Mouse (Mus musculus): ENCODE data around the gene Tmem50b. TPM values are rescaled to one million over a fixed set of nuclear protein-coding genes. Genes with fewer than 3 reads are reported as not detected.

Gene Tmem50b
- polyA plus RNA-seq, 1 experiment, result 91.1 TPM

GRCm38 (mm10) chr16:91596779-91597671, 575 bp downstream of the Tmem50b start:
- peak overlapping the region; percentile 11; the same call in 1 of the 2 replicates for H3K27ac ChIP-seq (ENCODE audit: insufficient read depth, low read length)
- TF ChIP-seq POLR2A (IDR thresholded peaks at IDR 0.05; ENCODE audit: extremely low read depth, insufficient read depth, low read length) (peak; percentile 37; the same call in 1 of the 2 replicates), CTCF (IDR thresholded peaks at IDR 0.05; ENCODE audit: extremely low read depth, insufficient read depth, low read length) (no peak)
- no peaks in the 10 kb centered on the region; the same call in 1 of the 2 replicates for H3K4me1 ChIP-seq (ENCODE audit: control insufficient read depth, insufficient read depth, low read length)
- peak overlapping the region; percentile 96 for H3K4me3 ChIP-seq (ENCODE audit: insufficient read depth, low read length)

GRCm38 (mm10) chr16:91596397-91596778, 1.2 kb downstream of the Tmem50b start:
- Histone ChIP-seq H3K27ac (ENCODE audit: insufficient read depth, low read length) (no peak overlapping the region), H3K4me3 (ENCODE audit: insufficient read depth, low read length) (peak overlapping the region; percentile 96), H3K4me1 (ENCODE audit: control insufficient read depth, insufficient read depth, low read length) (no peaks in the 10 kb centered on the region; the same call in 1 of the 2 replicates)
- no peak for TF ChIP-seq CTCF (IDR thresholded peaks at IDR 0.05; ENCODE audit: extremely low read depth, insufficient read depth, low read length)
- TF ChIP-seq POLR2A (IDR thresholded peaks at IDR 0.05; ENCODE audit: extremely low read depth, insufficient read depth, low read length), result no peak

GRCm38 (mm10) chr16:91595076-91595475, 2.5 kb downstream of the Tmem50b start:
- Histone ChIP-seq H3K4me1 (ENCODE audit: control insufficient read depth, insufficient read depth, low read length) (no peaks in the 10 kb centered on the region; the same call in 1 of the 2 replicates), H3K4me3 (ENCODE audit: insufficient read depth, low read length) (no peak overlapping the region), H3K27ac (ENCODE audit: insufficient read depth, low read length) (no peak overlapping the region)
- TF ChIP-seq POLR2A (IDR thresholded peaks at IDR 0.05; ENCODE audit: extremely low read depth, insufficient read depth, low read length) (no peak), CTCF (IDR thresholded peaks at IDR 0.05; ENCODE audit: extremely low read depth, insufficient read depth, low read length) (no peak)

GRCm38 (mm10) chr16:91593262-91593661, 4.3 kb downstream of the Tmem50b start:
- TF ChIP-seq CTCF (IDR thresholded peaks at IDR 0.05; ENCODE audit: extremely low read depth, insufficient read depth, low read length), result no peak
- H3K4me1 ChIP-seq (ENCODE audit: control insufficient read depth, insufficient read depth, low read length), result no peaks in the 10 kb centered on the region; the same call in 1 of the 2 replicates
- no peak overlapping the region for H3K27ac ChIP-seq (ENCODE audit: insufficient read depth, low read length)
- no peak overlapping the region for H3K4me3 ChIP-seq (ENCODE audit: insufficient read depth, low read length)

GRCm38 (mm10) chr16:91592162-91592561, 5.4 kb downstream of the Tmem50b start:
- H3K4me1 ChIP-seq (ENCODE audit: control insufficient read depth, insufficient read depth, low read length), result no peaks in the 10 kb centered on the region; the same call in 1 of the 2 replicates
- no peak overlapping the region for H3K4me3 ChIP-seq (ENCODE audit: insufficient read depth, low read length)
- no peak for TF ChIP-seq CTCF (IDR thresholded peaks at IDR 0.05; ENCODE audit: extremely low read depth, insufficient read depth, low read length)
- no peak for TF ChIP-seq POLR2A (IDR thresholded peaks at IDR 0.05; ENCODE audit: extremely low read depth, insufficient read depth, low read length)
- H3K27ac ChIP-seq (ENCODE audit: insufficient read depth, low read length), result no peak overlapping the region

GRCm38 (mm10) chr16:91588703-91589102, 8.9 kb downstream of the Tmem50b start:
- Histone ChIP-seq H3K4me3 (ENCODE audit: insufficient read depth, low read length) (no peak overlapping the region), H3K4me1 (ENCODE audit: control insufficient read depth, insufficient read depth, low read length) (no peaks in the 10 kb centered on the region), H3K27ac (ENCODE audit: insufficient read depth, low read length) (no peak overlapping the region)
- no peak for TF ChIP-seq CTCF (IDR thresholded peaks at IDR 0.05; ENCODE audit: extremely low read depth, insufficient read depth, low read length)

GRCm38 (mm10) chr16:91587730-91588453, 9.7 kb downstream of the Tmem50b start:
- no peak overlapping the region for H3K4me3 ChIP-seq (ENCODE audit: insufficient read depth, low read length)
- H3K27ac ChIP-seq (ENCODE audit: insufficient read depth, low read length), result no peak overlapping the region
- H3K4me1 ChIP-seq (ENCODE audit: control insufficient read depth, insufficient read depth, low read length), result no peaks in the 10 kb centered on the region
- no peak for TF ChIP-seq CTCF (IDR thresholded peaks at IDR 0.05; ENCODE audit: extremely low read depth, insufficient read depth, low read length)

- TF ChIP-seq CTCF (IDR thresholded peaks at IDR 0.05; ENCODE audit: extremely low read depth, insufficient read depth, low read length), result no peak
- TF ChIP-seq POLR2A (IDR thresholded peaks at IDR 0.05; ENCODE audit: extremely low read depth, insufficient read depth, low read length), result no peak
- Histone ChIP-seq H3K4me1 (ENCODE audit: control insufficient read depth, insufficient read depth, low read length) (no peaks in the 10 kb centered on the region), H3K27ac (ENCODE audit: insufficient read depth, low read length) (no peak overlapping the region), H3K4me3 (ENCODE audit: insufficient read depth, low read length) (no peak overlapping the region)
These were observed 11.4 kb downstream of the Tmem50b start for GRCm38 (mm10) chr16:91586244-91586643.

- TF ChIP-seq CTCF (IDR thresholded peaks at IDR 0.05; ENCODE audit: extremely low read depth, insufficient read depth, low read length) (no peak), POLR2A (IDR thresholded peaks at IDR 0.05; ENCODE audit: extremely low read depth, insufficient read depth, low read length) (no peak)
- Histone ChIP-seq H3K27ac (ENCODE audit: insufficient read depth, low read length) (no peak overlapping the region), H3K4me1 (ENCODE audit: control insufficient read depth, insufficient read depth, low read length) (no peaks in the 10 kb centered on the region), H3K4me3 (ENCODE audit: insufficient read depth, low read length) (no peak overlapping the region)
These were observed 12.0 kb downstream of the Tmem50b start for GRCm38 (mm10) chr16:91585617-91586016.

- no peaks in the 10 kb centered on the region for H3K4me1 ChIP-seq (ENCODE audit: control insufficient read depth, insufficient read depth, low read length)
- H3K4me3 ChIP-seq (ENCODE audit: insufficient read depth, low read length), result no peak overlapping the region
- TF ChIP-seq POLR2A (IDR thresholded peaks at IDR 0.05; ENCODE audit: extremely low read depth, insufficient read depth, low read length) (no peak), CTCF (IDR thresholded peaks at IDR 0.05; ENCODE audit: extremely low read depth, insufficient read depth, low read length) (0 out of 2 replicates have a peak, but pooled peaks have one; percentile 16)
- no peak overlapping the region for H3K27ac ChIP-seq (ENCODE audit: insufficient read depth, low read length)
These were observed 15.3 kb downstream of the Tmem50b start for GRCm38 (mm10) chr16:91582307-91582706.
